Mouse (Mus musculus) embryo, embryonic 10.5 days (tissue): ENCODE measurements around the gene Ugt1a9.
"Not testable (repeated sequence)": the region's sequence is repeated elsewhere in the genome, so short reads cannot be mapped to it uniquely, and the experiment has no call there.

ENCODE experiments used
- DNase-seq: peaks from one replicate; pipeline ENCODE4 v3.0.0-alpha.2; 2015; ENCODE audit warnings: low spot score

Gene Ugt1a9

GRCm38 (mm10) chr1:88109027-88109557 is 38.5 kb downstream of the Ugt1a9 start:
- not testable (repeated sequence) for DNase-seq

- DNase-seq: not testable (repeated sequence)
Measured at GRCm38 (mm10) chr1:88109604-88110003, 39.0 kb downstream of the Ugt1a9 start.

GRCm38 (mm10) chr1:88112769-88113168 is 42.2 kb downstream of the Ugt1a9 start:
- DNase-seq: not testable (repeated sequence)

DNA sequence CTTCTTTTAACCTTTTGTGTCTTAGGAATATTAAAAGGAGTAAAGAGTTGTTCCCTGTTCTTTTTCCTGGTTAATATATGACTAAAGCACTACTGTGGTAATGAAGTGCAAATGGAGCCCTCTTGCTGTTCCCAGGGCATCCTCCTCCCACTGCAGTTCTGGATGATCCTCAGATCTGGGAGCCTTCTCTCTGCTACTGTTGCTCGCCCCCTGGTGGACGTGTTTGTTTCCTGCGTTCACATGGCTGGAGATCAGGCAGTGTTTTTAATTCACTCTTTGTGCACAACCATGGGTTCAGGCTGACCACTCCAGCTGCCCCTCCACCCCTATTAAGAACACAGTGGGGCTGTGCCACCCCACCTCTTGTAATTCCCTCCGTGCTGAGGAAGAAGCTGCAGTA is 50.0 kb downstream of the Ugt1a9 start:
- DNase-seq: not testable (repeated sequence)

DNA sequence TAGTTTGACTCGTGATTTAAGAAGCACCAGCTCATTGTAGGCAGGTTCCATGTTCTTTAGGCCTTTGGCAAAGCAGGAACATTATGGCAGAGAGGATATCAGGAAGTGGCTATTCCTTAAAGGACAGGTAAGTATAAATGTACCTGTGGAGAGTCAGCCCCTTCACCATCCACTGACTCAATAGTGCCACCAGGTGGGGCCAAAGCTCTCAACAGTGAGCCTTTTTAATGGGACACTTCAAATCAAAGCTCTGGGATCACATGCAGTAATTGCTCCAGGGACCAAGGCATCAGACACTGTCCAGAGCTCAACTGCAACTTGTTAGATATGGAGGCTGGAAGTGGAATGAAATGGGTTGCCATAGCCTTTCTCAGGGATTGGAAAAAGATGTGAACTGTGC is 50.9 kb downstream of the Ugt1a9 start:
- DNase-seq: peak; percentile 13

DNA sequence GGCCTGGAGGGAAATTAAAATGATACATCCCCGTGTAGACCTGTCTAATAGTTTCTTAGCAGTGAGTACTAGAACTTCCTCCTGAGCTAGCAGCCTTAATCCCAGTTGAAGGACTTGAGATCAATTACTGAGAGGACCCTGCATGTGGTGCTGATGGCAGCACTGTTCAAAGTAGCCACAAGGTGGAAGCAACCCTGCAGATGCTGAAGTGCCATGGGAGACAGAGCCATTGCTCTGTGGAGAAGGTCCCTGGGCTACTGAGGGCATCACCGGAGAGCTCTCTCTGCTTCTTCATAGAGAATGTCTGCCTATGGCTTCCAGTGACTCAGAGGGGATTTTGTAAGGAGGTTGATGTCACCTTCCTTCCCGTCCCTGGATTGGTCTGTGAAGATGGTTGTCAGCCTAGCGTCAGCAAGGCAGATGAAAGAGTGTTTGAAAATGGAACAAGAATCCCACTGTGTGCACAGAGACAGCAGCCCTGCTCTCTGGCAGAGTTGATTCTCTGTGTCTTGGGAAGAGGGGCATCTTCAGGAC is 55.3 kb downstream of the Ugt1a9 start:
- DNase-seq: not testable (repeated sequence)

DNA sequence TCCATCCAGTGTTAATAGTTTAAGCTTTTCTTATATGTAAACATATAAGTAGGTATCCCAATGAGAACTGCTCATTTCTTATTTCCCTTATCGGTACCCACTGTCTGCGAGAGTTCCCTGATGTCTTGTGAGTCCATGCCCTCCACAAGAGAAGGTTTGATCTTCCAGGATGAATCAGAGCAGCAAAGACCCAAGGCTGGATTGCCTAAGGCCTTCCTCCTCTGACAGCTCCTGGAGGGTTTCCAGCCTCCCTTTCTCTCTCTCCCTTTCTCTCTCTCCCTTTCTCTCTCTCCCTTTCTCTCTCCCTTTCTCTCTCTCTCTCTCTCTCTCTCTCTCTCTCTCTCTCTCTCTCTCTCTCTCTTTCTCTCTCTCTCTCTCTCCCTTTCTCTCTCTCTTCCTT is 58.5 kb downstream of the Ugt1a9 start:
- not testable (repeated sequence) for DNase-seq

- DNase-seq: not testable (repeated sequence)
Measured at GRCm38 (mm10) chr1:88130223-88130622, 59.6 kb downstream of the Ugt1a9 start.

GRCm38 (mm10) chr1:88133908-88134456 is 63.4 kb downstream of the Ugt1a9 start:
- DNase-seq: peak; percentile 10

DNA sequence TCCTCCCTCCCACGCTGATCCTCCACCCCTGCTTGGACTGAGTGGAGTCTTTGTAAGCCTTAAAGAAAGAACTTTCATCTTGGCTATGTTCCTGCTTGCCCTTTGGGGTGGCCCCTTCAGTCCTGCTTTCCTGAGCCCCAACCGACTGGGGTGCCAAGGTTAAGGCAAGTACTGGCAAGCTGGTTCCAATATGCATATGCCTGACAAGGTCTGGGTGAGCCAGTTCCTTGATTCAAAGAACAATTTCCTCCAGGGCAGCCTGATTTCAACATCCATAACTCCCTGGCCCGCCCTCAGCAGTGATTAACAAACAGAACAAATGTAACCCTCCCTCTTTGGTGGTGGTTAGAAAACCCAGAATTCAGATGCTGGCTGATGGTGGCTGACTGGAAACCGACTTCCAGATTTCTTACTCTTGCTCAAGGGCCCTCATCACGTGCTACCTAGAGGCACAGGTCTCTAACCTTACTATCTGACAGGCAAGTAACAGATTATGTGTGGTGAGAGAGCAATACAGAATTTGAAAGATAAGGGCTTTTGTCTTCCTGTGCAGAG is 63.9 kb downstream of the Ugt1a9 start, which contains the start of gene Ugt1a6a:
Ugt1a6a (plus strand) TSS at position 353 of the 555 bp plus-strand sequence.
- not testable (repeated sequence) for DNase-seq

- not testable (repeated sequence) for DNase-seq
Measured at GRCm38 (mm10) chr1:88135229-88135904, 64.8 kb downstream of the Ugt1a9 start.

DNA sequence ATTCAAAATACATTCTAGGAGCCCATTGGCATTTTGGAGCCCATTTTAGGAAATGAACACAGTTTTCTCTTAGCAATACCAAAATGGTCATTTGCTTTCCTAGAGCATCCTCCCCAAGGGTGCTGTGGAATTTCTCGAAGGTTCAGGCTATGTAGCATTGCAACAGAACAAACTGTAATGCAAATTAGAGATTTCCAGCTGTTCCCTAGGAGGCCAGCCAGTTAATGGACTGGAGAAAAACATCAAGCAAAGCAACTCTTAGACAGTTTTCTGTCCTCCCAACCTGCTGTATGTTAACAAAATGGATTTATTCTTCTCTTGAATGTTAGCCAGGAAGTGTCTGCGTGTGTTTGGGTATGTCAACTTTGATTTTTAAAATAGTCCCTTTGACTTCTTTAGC is 66.0 kb downstream of the Ugt1a9 start:
- DNase-seq: no peak

GRCm38 (mm10) chr1:88137264-88137663 is 66.7 kb downstream of the Ugt1a9 start:
- no peak for DNase-seq

DNA sequence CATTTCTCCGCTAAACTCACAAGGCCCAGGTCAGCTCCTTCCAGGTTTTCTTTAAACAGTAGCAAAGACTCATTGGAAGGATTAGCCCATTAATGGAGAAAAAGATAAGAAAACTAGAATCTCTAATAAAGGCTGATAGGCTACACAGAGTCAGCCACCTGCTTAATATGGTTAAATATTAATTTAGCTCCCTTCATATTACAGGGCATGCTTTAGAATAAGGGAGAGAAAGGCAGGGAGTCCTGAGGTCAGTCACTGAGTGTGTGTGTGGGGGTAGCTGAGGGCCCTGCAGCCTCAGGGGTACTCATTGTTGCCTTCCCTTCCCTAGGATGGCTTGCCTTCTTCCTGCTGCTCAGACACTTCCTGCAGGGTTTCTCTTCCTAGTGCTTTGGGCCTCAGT is 67.5 kb downstream of the Ugt1a9 start:
- no peak for DNase-seq

DNA sequence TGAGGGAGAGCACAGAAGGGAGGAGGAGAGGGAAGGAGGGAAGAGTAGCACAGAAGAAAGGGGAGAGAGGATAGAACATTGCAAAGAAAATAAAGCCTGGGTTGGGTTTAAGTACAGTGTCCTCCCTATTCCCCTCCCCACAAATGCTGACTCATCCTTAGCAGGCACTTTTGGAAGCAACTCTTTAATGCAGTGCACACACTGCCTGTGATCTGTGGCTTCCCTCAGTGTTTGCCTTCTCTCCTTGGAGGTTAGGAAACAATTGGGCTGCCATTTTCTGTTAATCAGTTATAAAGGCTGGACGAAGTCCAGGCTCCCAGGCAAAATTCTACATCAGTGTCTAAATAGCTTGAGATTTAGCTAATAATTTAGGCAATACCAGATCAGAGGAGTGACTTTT is 69.9 kb downstream of the Ugt1a9 start:
- DNase-seq: not testable (repeated sequence)

- DNase-seq: peak; percentile 56
Measured at GRCm38 (mm10) chr1:88143966-88144675, 73.5 kb downstream of the Ugt1a9 start.

DNA sequence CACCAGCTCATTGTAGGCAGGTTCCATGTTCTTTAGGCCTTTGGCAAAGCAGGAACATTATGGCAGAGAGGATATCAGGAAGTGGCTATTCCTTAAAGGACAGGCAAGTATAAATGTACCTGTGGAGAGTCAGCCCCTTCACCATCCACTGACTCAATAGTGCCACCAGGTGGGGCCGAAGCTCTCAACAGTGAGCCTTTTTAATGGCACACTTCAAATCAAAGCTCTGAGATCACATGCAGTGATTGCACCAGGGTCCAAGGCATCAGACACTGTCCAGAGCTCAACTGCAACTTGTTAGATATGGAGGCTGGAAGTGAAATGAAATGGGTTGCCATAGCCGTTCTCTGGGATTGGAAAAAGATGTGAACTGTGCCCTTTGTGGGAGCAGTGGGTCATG is 74.7 kb downstream of the Ugt1a9 start:
- DNase-seq: peak; percentile 42

DNA sequence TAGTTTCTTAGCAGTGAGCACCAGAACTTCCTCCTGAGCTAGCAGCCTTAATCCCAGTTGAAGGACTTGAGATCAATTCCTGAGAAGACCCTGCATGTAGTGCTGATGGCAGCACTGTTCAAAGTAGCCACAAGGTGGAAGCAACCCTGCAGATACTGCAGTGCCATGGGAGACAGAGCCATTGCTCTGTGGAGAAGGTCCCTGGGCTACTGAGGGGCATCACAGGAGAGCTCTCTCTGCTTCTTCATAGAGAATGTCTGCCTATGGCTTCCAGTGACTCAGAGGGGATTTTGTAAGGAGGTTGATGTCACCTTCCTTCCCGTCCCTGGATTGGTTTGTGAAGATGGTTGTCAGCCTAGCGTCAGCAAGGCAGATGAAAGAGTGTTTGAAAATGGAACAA is 79.5 kb downstream of the Ugt1a9 start:
- peak; percentile 10 for DNase-seq

- DNase-seq: no peak
Measured at GRCm38 (mm10) chr1:88158430-88158829, 87.8 kb downstream of the Ugt1a9 start.

- no peak for DNase-seq
Measured at GRCm38 (mm10) chr1:88165711-88166110, 95.1 kb downstream of the Ugt1a9 start, which contains the start of gene Ugt1a5. Ugt1a5 (plus strand) TSS chr1:88166012.

GRCm38 (mm10) chr1:88172190-88172589 is 101.6 kb downstream of the Ugt1a9 start:
- DNase-seq: not testable (repeated sequence)

DNA sequence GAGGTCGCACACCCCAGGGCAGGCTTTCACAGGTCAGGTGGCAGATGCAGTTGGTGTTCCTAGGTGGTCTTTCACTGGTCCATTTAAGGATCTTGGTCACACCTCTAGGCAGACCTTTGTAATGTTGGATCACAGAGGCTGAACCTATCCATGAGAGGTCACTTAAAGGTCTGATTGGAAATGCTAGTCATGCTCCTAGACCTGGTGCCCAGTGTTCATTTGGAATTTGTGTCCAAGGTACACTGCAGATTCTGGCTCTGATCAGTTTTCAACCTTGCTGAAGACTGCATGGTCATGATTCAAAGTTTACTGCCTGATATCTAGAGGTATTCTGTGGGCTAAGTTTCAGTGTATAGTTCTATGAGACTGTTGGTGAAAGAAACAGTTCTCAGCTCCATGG is 109.1 kb downstream of the Ugt1a9 start:
- no peak for DNase-seq
